Comparison of ENCODE assay signal across 8 mouse cellular contexts in genomic region chr1:135430669-135431017, GRCm38 (mm10). TPM values are rescaled to one million over a fixed set of nuclear protein-coding genes. Genes with fewer than 3 reads are reported as not detected.
DNase-seq lines count a peak whose midpoint lies in the region; ATAC-seq and TF ChIP-seq lines count a peak whose summit lies in the region.

No protein-coding gene starts in this region.

- no peak overlapping the region; the same call in 1 of the 2 replicates for H3K27ac ChIP-seq in kidney, adult 2 months (ENCODE audit: insufficient read depth, low read depth, low read length)
- no peak overlapping the region for H3K27ac ChIP-seq in bone marrow, adult 2 months (ENCODE audit: control insufficient read depth, insufficient read depth, low read depth, low read length, poor library complexity)
- peak overlapping the region; percentile 92 for H3K27ac ChIP-seq in hindbrain, embryonic 14.5 days
- H3K27ac ChIP-seq in midbrain, embryonic 14.5 days (replicated peaks; ENCODE audit: low read depth, low read length), result peak overlapping the region; percentile 91

- TF ChIP-seq CTCF in kidney, adult 2 months (conservative IDR thresholded peaks at IDR 0.05; ENCODE audit: insufficient read depth, insufficient read length, low read depth, low read length), result no peak
- TF ChIP-seq CTCF in bone marrow, adult 2 months (IDR thresholded peaks at IDR 0.05; ENCODE audit: control insufficient read depth, insufficient read depth, low read length), result no peak

- H3K27me3 ChIP-seq in kidney, adult 2 months (replicated peaks; ENCODE audit: control insufficient read depth, insufficient read depth, low read length), result no peaks in the 10 kb centered on the region
- H3K27me3 ChIP-seq in hindbrain, embryonic 14.5 days (ENCODE audit: control insufficient read depth, insufficient read depth, low read length), result no peaks in the 10 kb centered on the region
- H3K27me3 ChIP-seq in midbrain, embryonic 14.5 days (ENCODE audit: control insufficient read depth, insufficient read depth, low read length), result no peaks in the 10 kb centered on the region

- DNase-seq in kidney, adult 2 months, result no peak
- no peak for DNase-seq in kidney, adult 9 months
- DNase-seq in hindbrain, embryonic 14.5 days (ENCODE audit: low spot score), result no peak
- no peak for DNase-seq in midbrain, embryonic 14.5 days
- DNase-seq in adrenal gland, adult (ENCODE audit: inconsistent age in 2 of 2, low spot score in 1 of 2), result no peak
- DNase-seq in kidney, postnatal 10 days, result no peak

- WGBS in kidney, adult 2 months, result 2% methylated on average over 14 of the region's 14 CpGs
- 2% methylated on average over 14 of the region's 14 CpGs for WGBS in bone marrow, adult 2 months
- WGBS in hindbrain, embryonic 14.5 days, result under 1% methylated on average over 14 of the region's 14 CpGs
- WGBS in midbrain, embryonic 14.5 days, result under 1% methylated on average over 14 of the region's 14 CpGs

- H3K36me3 ChIP-seq in kidney, adult 2 months (ENCODE audit: control insufficient read depth, insufficient read depth, low read length), result no peaks in the 10 kb centered on the region
- H3K36me3 ChIP-seq in hindbrain, embryonic 14.5 days (replicated peaks; ENCODE audit: control insufficient read depth, insufficient read depth), result peaks cover 12% of the 10 kb centered on the region
- H3K36me3 ChIP-seq in midbrain, embryonic 14.5 days (ENCODE audit: control insufficient read depth, insufficient read depth, low read length), result peaks cover 14% of the 10 kb centered on the region

- H3K4me3 ChIP-seq in kidney, adult 2 months (ENCODE audit: insufficient read depth, low read depth, low read length), result peak overlapping the region; percentile 62
- peak overlapping the region; percentile 87 for H3K4me3 ChIP-seq in bone marrow, adult 2 months (replicated peaks; ENCODE audit: control insufficient read depth, low read depth, low read length)
- peak overlapping the region; percentile 95 for H3K4me3 ChIP-seq in hindbrain, embryonic 14.5 days (replicated peaks; ENCODE audit: low read length)
- H3K4me3 ChIP-seq in midbrain, embryonic 14.5 days (replicated peaks; ENCODE audit: low read depth, low read length), result peak overlapping the region; percentile 95

- H3K9ac ChIP-seq in hindbrain, embryonic 14.5 days, result peak overlapping the region; percentile 95
- H3K9ac ChIP-seq in midbrain, embryonic 14.5 days (replicated peaks; ENCODE audit: low read length), result peak overlapping the region; percentile 87

- H3K4me2 ChIP-seq in hindbrain, embryonic 14.5 days (replicated peaks), result peak overlapping the region; percentile 83
- H3K4me2 ChIP-seq in midbrain, embryonic 14.5 days (ENCODE audit: low read length), result peak overlapping the region; percentile 59

- no peak for TF ChIP-seq POLR2A in kidney, adult 2 months (IDR thresholded peaks at IDR 0.05; ENCODE audit: low read depth, low read length)
- no peak for TF ChIP-seq POLR2A in bone marrow, adult 2 months (IDR thresholded peaks at IDR 0.05; ENCODE audit: borderline replicate concordance, control insufficient read depth, low read depth, low read length)

- no peaks in the 10 kb centered on the region for H3K9me3 ChIP-seq in hindbrain, embryonic 14.5 days (ENCODE audit: control insufficient read depth, low read length)
- H3K9me3 ChIP-seq in midbrain, embryonic 14.5 days (ENCODE audit: control insufficient read depth, low read length), result no peaks in the 10 kb centered on the region

- peak; percentile 71 for ATAC-seq in hindbrain, embryonic 14.5 days (ENCODE audit: low FRiP score)
- peak; percentile 76 for ATAC-seq in midbrain, embryonic 14.5 days (ENCODE audit: low FRiP score, low TSS enrichment)
- ATAC-seq in monocyte, adult 5-6 weeks (replicated peaks; ENCODE audit: insufficient number of reproducible peaks, low FRiP score, low TSS enrichment, poor library complexity, severe bottlenecking), result no peak

- H3K4me1 ChIP-seq in kidney, adult 2 months (ENCODE audit: control insufficient read depth, insufficient read depth, low read length), result peaks cover 6% of the 10 kb centered on the region
- no peaks in the 10 kb centered on the region; the same call in 1 of the 2 replicates for H3K4me1 ChIP-seq in bone marrow, adult 2 months (ENCODE audit: control insufficient read depth, insufficient read depth, low read length)
- H3K4me1 ChIP-seq in hindbrain, embryonic 14.5 days (replicated peaks; ENCODE audit: control insufficient read depth, insufficient read depth, low read length), result peaks cover 28% of the 10 kb centered on the region
- H3K4me1 ChIP-seq in midbrain, embryonic 14.5 days (ENCODE audit: control insufficient read depth, insufficient read depth, low read length), result peaks cover 22% of the 10 kb centered on the region

RNA-seq across cellular contexts. Expression of gene Ipo9, which starts 0.3 kb away (rescaled TPM):
- polyA plus RNA-seq in kidney, adult 2 months (2012; rRNA removed), result 58.3 and 73.9 TPM in 2 replicates
- polyA plus RNA-seq in bone marrow, adult 2 months (2011; ENCODE audit: insufficient read depth, insufficient read length, low replicate concordance, missing spikeins), result 24.0 and 45.9 TPM in 2 replicates
- polyA plus RNA-seq in hindbrain, embryonic 14.5 days (2014; fragmentation: Nextera tagmentation; extraction: Ambion mirVana), result 115 and 118 TPM in 2 replicates
- polyA plus RNA-seq in midbrain, embryonic 14.5 days (2014; fragmentation: Nextera tagmentation; extraction: Ambion mirVana), result 126 and 127 TPM in 2 replicates
- total RNA-seq in monocyte, adult 5-6 weeks (2017), result 21.4 to 32.9 TPM (median 21.8 TPM) in 3 replicates

RNA-seq across cellular contexts. Expression of gene Shisa4, which starts 55.6 kb away (rescaled TPM):
- polyA plus RNA-seq in kidney, adult 2 months (2012; rRNA removed), result 21.1 and 22.6 TPM in 2 replicates
- polyA plus RNA-seq in bone marrow, adult 2 months (2011; ENCODE audit: insufficient read depth, insufficient read length, low replicate concordance, missing spikeins), result 1.2 TPM in 1 of 2 replicates, not detected in the other
- 65.6 and 79.8 TPM in 2 replicates for polyA plus RNA-seq in hindbrain, embryonic 14.5 days (2014; fragmentation: Nextera tagmentation; extraction: Ambion mirVana)
- 59.3 and 93.6 TPM in 2 replicates for polyA plus RNA-seq in midbrain, embryonic 14.5 days (2014; fragmentation: Nextera tagmentation; extraction: Ambion mirVana)
- not detected in 3 replicates for total RNA-seq in monocyte, adult 5-6 weeks (2017)

Comparison
In these comparisons a context has a peak if more than half of its experiments do, and no peak if none do; other contexts are left out.
1. H3K27ac ChIP-seq: peak in hindbrain, embryonic 14.5 days (single experiment) and midbrain, embryonic 14.5 days (single experiment); none in kidney, adult 2 months (single experiment) and bone marrow, adult 2 months (single experiment).
2. RNA of gene Shisa4, which starts 55.6 kb away (polyA plus RNA-seq): 65.6 to 79.8 TPM in hindbrain, embryonic 14.5 days, 59.3 to 93.6 TPM in midbrain, embryonic 14.5 days and 21.1 to 22.6 TPM in kidney, adult 2 months; 1.2 TPM in bone marrow, adult 2 months; every median in the first group is over 10 times any median in the second.
3. Peak in every context shown above with its lines, with median percentiles within 50 percentile points of each other: H3K4me3 ChIP-seq.